Mouse (Mus musculus) gastrocnemius, adult 18-20 months (tissue): ENCODE measurements around the gene Chmp3. TPM values are rescaled to one million over a fixed set of nuclear protein-coding genes. Genes with fewer than 3 reads are reported as not detected.

Experiments
- DNase-seq: peaks from one replicate; pipeline ENCODE4 v3.0.0; 2021; ENCODE audit warnings: low spot score
- total RNA-seq, 2 experiments: library from RNA; stranded (reverse); gene quantifications; 2 replicates each; pipeline ENCODE4 v1.2.3; 2021

Chmp3 gene
- total RNA-seq, 2 experiments from 2014 or later, result 40.7 to 43.3 TPM

- no peak for DNase-seq
Measured at GRCm38 (mm10) chr6:71607756-71608155, 64.2 kb downstream of the Chmp3 start.

DNA sequence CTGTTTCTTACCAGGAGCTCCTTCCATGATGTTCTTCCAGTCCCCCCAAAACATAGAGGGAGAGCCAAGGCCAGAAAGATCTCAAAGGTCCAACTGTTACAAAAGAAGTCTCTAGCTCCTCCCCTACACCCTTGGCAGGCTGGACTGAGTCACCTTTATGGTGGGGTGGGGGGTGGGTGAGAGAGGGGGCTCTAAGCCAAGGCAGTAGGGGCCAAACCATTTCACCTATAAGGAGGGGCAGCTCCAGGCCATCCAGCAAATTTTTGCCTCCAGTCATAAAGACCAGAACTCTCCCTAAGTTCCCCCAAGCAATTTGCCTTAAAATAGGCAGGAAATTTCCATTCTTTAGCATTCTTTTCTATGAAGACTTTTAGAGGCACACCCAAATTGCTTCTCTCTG lies 65.4 kb downstream of the Chmp3 start:
- DNase-seq, result no peak

GRCm38 (mm10) chr6:71609968-71610367 lies 66.4 kb downstream of the Chmp3 start:
- no peak for DNase-seq

- DNase-seq, result no peak
Measured at GRCm38 (mm10) chr6:71613225-71613624, 69.6 kb downstream of the Chmp3 start.

- DNase-seq, result no peak
Measured at GRCm38 (mm10) chr6:71616959-71617358, 73.4 kb downstream of the Chmp3 start.

- DNase-seq, result peak; percentile 15
Measured at GRCm38 (mm10) chr6:71621551-71621950, 78.0 kb downstream of the Chmp3 start.

DNA sequence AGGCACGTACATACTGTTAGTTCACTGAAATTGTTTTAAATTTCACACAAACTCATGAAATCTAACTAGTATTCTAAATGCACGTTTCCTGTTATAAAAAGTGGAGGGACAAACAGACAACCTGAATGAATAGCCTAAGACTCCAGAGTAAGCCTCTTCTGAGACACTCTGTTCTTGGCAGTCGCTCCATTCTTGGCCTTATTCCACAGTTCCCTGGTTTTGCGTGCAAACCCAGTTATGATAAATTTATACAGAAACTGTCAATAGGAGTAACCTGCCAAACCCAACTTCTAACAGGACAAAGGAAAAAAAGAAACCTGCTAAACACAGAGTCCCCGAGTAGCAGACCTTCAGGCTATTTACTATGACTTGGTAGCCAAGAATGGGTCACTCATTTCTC lies 78.4 kb downstream of the Chmp3 start:
- peak; percentile 60 for DNase-seq

GRCm38 (mm10) chr6:71624723-71625122 lies 81.1 kb downstream of the Chmp3 start:
- DNase-seq, result no peak

DNA sequence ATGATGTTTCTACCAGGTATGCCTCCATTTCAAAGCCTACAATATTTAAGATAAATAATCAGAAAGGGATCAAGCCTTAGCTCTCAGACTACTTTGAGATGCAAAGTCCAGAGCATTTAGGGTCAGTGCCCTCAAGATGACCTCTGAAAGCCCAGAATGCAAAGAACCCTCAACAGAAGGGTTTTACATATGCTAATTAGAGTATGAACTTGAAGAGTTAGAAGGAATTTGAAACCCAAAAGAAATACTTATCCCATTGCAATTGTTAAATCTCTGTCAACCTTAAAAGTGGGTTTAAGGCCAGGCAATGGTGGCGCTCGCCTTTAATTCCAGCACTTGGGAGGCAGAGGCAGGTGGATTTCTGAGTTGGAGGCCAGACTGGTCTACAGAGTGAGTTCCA lies 82.4 kb downstream of the Chmp3 start:
- no peak for DNase-seq

- no peak for DNase-seq
Measured at GRCm38 (mm10) chr6:71627325-71627724, 83.7 kb downstream of the Chmp3 start.

DNA sequence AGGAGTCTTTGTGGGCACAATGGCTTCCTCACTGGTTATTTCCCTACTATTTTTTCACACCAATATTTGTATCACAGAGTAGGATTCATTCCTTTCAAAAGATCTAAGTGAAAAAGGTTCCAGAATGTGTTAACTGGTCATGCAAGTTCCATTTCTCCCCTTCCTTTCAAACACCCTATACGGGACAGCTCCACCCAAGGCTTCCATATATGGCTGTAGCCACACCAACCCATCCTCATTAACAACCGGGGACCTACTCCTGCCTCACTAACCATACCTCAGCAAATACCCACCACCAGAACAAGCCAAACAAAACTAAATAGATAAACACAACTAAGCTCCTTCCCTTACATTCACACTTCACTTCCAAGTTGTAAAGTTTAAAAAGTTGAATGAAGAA lies 87.6 kb downstream of the Chmp3 start:
- no peak for DNase-seq

- peak; percentile 59 for DNase-seq
Measured at GRCm38 (mm10) chr6:71631706-71632461, 88.3 kb downstream of the Chmp3 start.

Other genes with a start within 250 kb of the Chmp3 start
- gene Smyd1, start 221.6 kb upstream of the Chmp3 start, total RNA-seq, result 100 to 1,000 TPM; 308 to 323 TPM
- gene Cd8b1, start 221.0 kb upstream of the Chmp3 start, total RNA-seq, result not detected
- not detected for gene Cd8a, start 170.4 kb upstream of the Chmp3 start, total RNA-seq
- 100 to 1,000 TPM; 128 to 132 TPM for gene Rmnd5a, start 103.2 kb upstream of the Chmp3 start, total RNA-seq
- gene Rnf103, start 49.9 kb upstream of the Chmp3 start, total RNA-seq, result 10 to 100 TPM; 18.7 to 19.6 TPM
- 10 to 100 TPM; 10.2 to 12.5 TPM for gene Kdm3a, start 89.2 kb downstream of the Chmp3 start, total RNA-seq
- gene Reep1, start 163.8 kb downstream of the Chmp3 start, total RNA-seq, result 10 to 100 TPM; 66.8 to 69.9 TPM